Mouse (Mus musculus) spleen, adult 2 months (tissue): ENCODE measurements at regions not wholly inside any gene's neighbourhood (a gene's known extent, or its start where the extent isn't known, plus 50 kb on each side); places are given as distances from the start of the nearest gene placed in this dataset.

Experiments used
- DNase-seq, 2 experiments: peaks; one replicate each; pipeline versions ENCODE4 v3.0.0 to v3.0.0-alpha.2; 2012 to 2021; ENCODE audit warnings: low spot score in 2 of 2, low read depth in 1 of 2
- H3K27ac ChIP-seq: fragments of 200-500 bp; 2 replicates; pipeline ENCODE4 v1.5.1; 2012; ENCODE audit warnings: low read length, inconsistent platforms; ENCODE audit not compliant: insufficient read depth
- H3K27me3 ChIP-seq: fragments of 200-500 bp; 2 replicates; pipeline ENCODE4 v1.6.1; 2012; ENCODE audit warnings: mild to moderate bottlenecking, moderate library complexity, low read length, inconsistent platforms; ENCODE audit not compliant: control insufficient read depth, insufficient read depth
- H3K36me3 ChIP-seq: fragments of 200-500 bp; 2 replicates; pipeline ENCODE4 v1.6.1; 2012; ENCODE audit warnings: mild to moderate bottlenecking, low read length, inconsistent platforms; ENCODE audit not compliant: control insufficient read depth, insufficient read depth
- H3K4me1 ChIP-seq: fragments of 200-500 bp; 2 replicates; pipeline ENCODE4 v1.6.1; 2011; ENCODE audit warnings: inconsistent platforms; ENCODE audit not compliant: control insufficient read depth, insufficient read depth, insufficient read length
- H3K4me3 ChIP-seq: fragments of 200-500 bp; 2 replicates; pipeline ENCODE4 v1.5.1; 2011; ENCODE audit warnings: mild to moderate bottlenecking, inconsistent platforms; ENCODE audit not compliant: insufficient read depth, insufficient read length; ENCODE audit errors: extremely low read depth
- CTCF ChIP-seq: fragments of 200-500 bp; IDR thresholded peaks from 2 replicates; pipeline ENCODE4 v1.5.1; 2011; ENCODE audit warnings: mild to moderate bottlenecking, inconsistent platforms; ENCODE audit not compliant: insufficient read depth, insufficient read length, insufficient replicate concordance; ENCODE audit errors: extremely low read depth
- POLR2A ChIP-seq: fragments of 200-500 bp; IDR thresholded peaks from 2 replicates; pipeline ENCODE4 v1.6.1; 2011; ENCODE audit warnings: low read depth, low read length, inconsistent platforms
- WGBS: fragments of 180-500 bp; shearing (Covaris S2); methylation state at CpG from one replicate; pipeline ENCODE4 v1.1.7; 2018; 5-methylcytosine and 5-hydroxymethylcytosine counted together

GRCm38 (mm10) chr14:60530348-60530711 lies 103.5 kb upstream of the Spata13 start:
- TF ChIP-seq POLR2A: no peak
- TF ChIP-seq CTCF: no peak
- peaks cover 2% of the 10 kb centered on the region; the same call in 1 of the 2 replicates for H3K4me1 ChIP-seq
- WGBS: 41% methylated on average over 6 of the region's 6 CpGs
- no peaks in the 10 kb centered on the region for H3K27me3 ChIP-seq
- H3K36me3 ChIP-seq: no peaks in the 10 kb centered on the region
- no peak overlapping the region for H3K4me3 ChIP-seq
- no peak overlapping the region for H3K27ac ChIP-seq
- no peak for DNase-seq

- no peak overlapping the region for H3K27ac ChIP-seq
- no peak for TF ChIP-seq POLR2A
- WGBS: 89% methylated on average over 5 of the region's 5 CpGs
- no peak for DNase-seq
- H3K4me3 ChIP-seq: no peak overlapping the region
- H3K4me1 ChIP-seq: peaks cover 2% of the 10 kb centered on the region; the same call in 1 of the 2 replicates
- H3K27me3 ChIP-seq: no peaks in the 10 kb centered on the region
- no peaks in the 10 kb centered on the region for H3K36me3 ChIP-seq
Measured at GRCm38 (mm10) chr14:60530973-60531372, 102.8 kb upstream of the Spata13 start.

- H3K36me3 ChIP-seq: no peaks in the 10 kb centered on the region
- peaks cover 2% of the 10 kb centered on the region; the same call in 1 of the 2 replicates for H3K4me1 ChIP-seq
- no peak for DNase-seq
- TF ChIP-seq POLR2A (no peak), CTCF (no peak)
- H3K27me3 ChIP-seq: no peaks in the 10 kb centered on the region
- no peak overlapping the region for H3K27ac ChIP-seq
- H3K4me3 ChIP-seq: no peak overlapping the region
Measured at GRCm38 (mm10) chr14:60531766-60532165, 102.0 kb upstream of the Spata13 start.

GRCm38 (mm10) chr14:60533452-60534224 lies 100.2 kb upstream of the Spata13 start:
- H3K4me1 ChIP-seq: peaks cover 2% of the 10 kb centered on the region; the same call in 1 of the 2 replicates
- no peak for TF ChIP-seq CTCF
- no peak for TF ChIP-seq POLR2A
- no peak overlapping the region for H3K4me3 ChIP-seq
- no peak overlapping the region for H3K27ac ChIP-seq
- H3K27me3 ChIP-seq: no peaks in the 10 kb centered on the region
- no peak for DNase-seq
- WGBS: 88% methylated on average over 23 of the region's 23 CpGs
- H3K36me3 ChIP-seq: no peaks in the 10 kb centered on the region

- TF ChIP-seq CTCF: no peak
- TF ChIP-seq POLR2A: no peak
- H3K4me3 ChIP-seq: no peak overlapping the region
- WGBS: 85% methylated on average over 2 of the region's 2 CpGs
- H3K27me3 ChIP-seq: no peaks in the 10 kb centered on the region
- no peak overlapping the region for H3K27ac ChIP-seq
- no peak for DNase-seq
- no peaks in the 10 kb centered on the region for H3K36me3 ChIP-seq
- no peaks in the 10 kb centered on the region for H3K4me1 ChIP-seq
Measured at GRCm38 (mm10) chr14:60539040-60539439, 94.8 kb upstream of the Spata13 start.

- Histone ChIP-seq H3K27ac (no peak overlapping the region), H3K36me3 (no peaks in the 10 kb centered on the region), H3K27me3 (no peaks in the 10 kb centered on the region), H3K4me1 (no peaks in the 10 kb centered on the region), H3K4me3 (no peak overlapping the region)
- DNase-seq: no peak
- WGBS: 89% methylated on average over 4 of the region's 4 CpGs
- no peak for TF ChIP-seq POLR2A
- TF ChIP-seq CTCF: no peak
Measured at GRCm38 (mm10) chr14:60540111-60540510, 93.7 kb upstream of the Spata13 start.

GRCm38 (mm10) chr14:60541596-60541995 lies 92.2 kb upstream of the Spata13 start:
- H3K36me3 ChIP-seq: no peaks in the 10 kb centered on the region
- no peak overlapping the region for H3K4me3 ChIP-seq
- DNase-seq: no peak
- no peaks in the 10 kb centered on the region for H3K4me1 ChIP-seq
- no peaks in the 10 kb centered on the region for H3K27me3 ChIP-seq
- TF ChIP-seq POLR2A (no peak), CTCF (no peak)
- 81% methylated on average over 5 of the region's 5 CpGs for WGBS
- H3K27ac ChIP-seq: no peak overlapping the region
